Mouse (Mus musculus) liver, embryonic 14.5 days (tissue): ENCODE data around the gene Tlx2.

Experiments used
- CTCF ChIP-seq: IDR thresholded peaks from 2 replicates; pipeline ENCODE4 v1.5.1; 2016; ENCODE audit warnings: antibody characterized with exemption, low read depth, control low read depth
- EP300 ChIP-seq: IDR thresholded peaks from 2 replicates; pipeline ENCODE4 v1.6.1; 2016; ENCODE audit warnings: antibody characterized with exemption, low read depth

- no peak for TF ChIP-seq CTCF
- no peak for TF ChIP-seq EP300
Observed at GRCm38 (mm10) chr6:83104158-83104557, 34.1 kb upstream of the Tlx2 start.
